Mouse (Mus musculus): ENCODE measurements around the gene Hoxc13. TPM values are rescaled to one million over a fixed set of nuclear protein-coding genes. Genes with fewer than 3 reads are reported as not detected.

Hoxc13 gene
- polyA plus RNA-seq, 1 experiment from 2014 or later: not detected

DNA sequence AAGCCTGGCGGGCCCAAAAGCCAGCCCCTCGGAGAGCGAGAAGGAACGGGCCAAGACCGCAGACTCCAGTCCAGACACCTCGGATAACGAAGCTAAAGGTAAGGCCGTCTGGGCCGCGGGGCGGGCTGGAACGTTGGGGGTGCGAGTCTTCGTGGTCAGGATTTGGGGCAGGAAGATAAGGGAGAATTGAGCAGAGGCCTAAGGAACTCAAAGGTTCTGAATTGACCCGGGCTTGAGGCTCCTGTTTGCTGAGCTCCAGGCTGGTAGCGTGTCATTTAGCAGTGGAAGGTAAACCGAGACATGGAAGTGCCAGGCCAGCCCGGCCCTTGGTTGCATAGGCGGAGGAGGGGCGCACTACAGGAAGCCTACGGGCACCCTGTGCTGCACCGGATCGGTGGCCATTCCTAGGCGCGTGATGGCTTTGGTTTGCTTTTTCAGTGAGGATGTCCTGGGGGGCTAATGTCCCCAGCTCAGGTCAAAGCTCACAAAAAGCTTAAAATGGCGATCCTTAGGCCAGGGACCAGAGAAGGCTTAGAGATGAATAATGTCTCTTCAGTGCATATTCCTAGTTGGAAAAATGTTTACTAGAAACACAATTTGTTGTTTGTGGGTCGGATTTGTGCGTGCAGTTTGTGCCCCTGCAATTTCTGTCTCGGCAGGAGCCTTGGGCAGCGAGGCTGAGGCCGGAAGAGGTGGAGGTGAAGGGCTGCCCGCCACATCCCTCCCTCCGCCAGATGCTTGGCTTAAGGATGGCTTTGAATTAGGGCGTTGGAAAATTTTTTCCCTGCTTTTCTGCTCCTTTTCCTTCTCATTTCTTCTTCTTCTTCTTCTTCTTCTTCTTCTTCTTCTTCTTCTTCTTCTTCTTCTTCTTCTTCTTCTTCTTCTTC is 46.9 kb downstream of the Hoxc13 start:
- peaks cover 95% of the 10 kb centered on the region for H3K27me3 ChIP-seq (replicated peaks; ENCODE audit: control insufficient read depth, insufficient read depth, low read length)
- WGBS: 2% methylated on average over 34 of the region's 34 CpGs
- H3K4me1 ChIP-seq (replicated peaks; ENCODE audit: control insufficient read depth, insufficient read depth, low read length): no peaks in the 10 kb centered on the region; the same call in 1 of the 2 replicates
- H3K9ac ChIP-seq (replicated peaks; ENCODE audit: low read depth, low read length): no peak overlapping the region
- no peak overlapping the region for H3K4me2 ChIP-seq (ENCODE audit: low read length)
- no peak overlapping the region for H3K27ac ChIP-seq (ENCODE audit: low read length)
- H3K9me3 ChIP-seq (ENCODE audit: control insufficient read depth, low read length): no peaks in the 10 kb centered on the region
- no peak for ATAC-seq
- no peak overlapping the region for H3K4me3 ChIP-seq (replicated peaks; ENCODE audit: low read length)
- H3K36me3 ChIP-seq (ENCODE audit: control insufficient read depth, insufficient read depth): no peaks in the 10 kb centered on the region

DNA sequence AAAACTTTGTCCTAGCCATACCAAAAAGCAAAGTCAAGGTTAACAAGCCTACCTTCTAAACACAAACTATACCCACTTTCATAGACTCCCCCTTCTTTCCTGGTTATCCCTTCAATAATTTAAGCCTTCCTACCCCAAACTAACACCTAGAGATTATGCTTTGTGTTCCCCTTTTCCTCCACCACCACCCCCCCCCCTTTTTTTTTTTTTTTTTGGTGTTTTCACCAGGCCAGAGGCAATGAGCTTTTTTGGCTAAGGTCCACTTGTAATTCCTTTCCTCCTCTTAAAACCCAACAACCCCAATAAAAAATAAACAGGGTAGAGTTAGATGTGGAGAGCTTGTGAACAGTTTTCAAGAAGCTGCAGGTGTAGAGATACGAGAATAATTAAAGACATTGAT is 48.4 kb downstream of the Hoxc13 start:
- Histone ChIP-seq H3K27ac (ENCODE audit: low read length) (no peak overlapping the region), H3K27me3 (replicated peaks; ENCODE audit: control insufficient read depth, insufficient read depth, low read length) (peaks cover 96% of the 10 kb centered on the region), H3K9ac (replicated peaks; ENCODE audit: low read depth, low read length) (no peak overlapping the region), H3K4me1 (replicated peaks; ENCODE audit: control insufficient read depth, insufficient read depth, low read length) (no peaks in the 10 kb centered on the region; the same call in 1 of the 2 replicates), H3K4me3 (replicated peaks; ENCODE audit: low read length) (no peak overlapping the region), H3K4me2 (ENCODE audit: low read length) (no peak overlapping the region), H3K9me3 (ENCODE audit: control insufficient read depth, low read length) (no peaks in the 10 kb centered on the region), H3K36me3 (ENCODE audit: control insufficient read depth, insufficient read depth) (no peaks in the 10 kb centered on the region)
- 25% methylated on average over 1 of the region's 1 CpGs for WGBS
- ATAC-seq: no peak

- H3K27me3 ChIP-seq (replicated peaks; ENCODE audit: control insufficient read depth, insufficient read depth, low read length): peaks cover 94% of the 10 kb centered on the region
- no peaks in the 10 kb centered on the region; the same call in 1 of the 2 replicates for H3K4me1 ChIP-seq (replicated peaks; ENCODE audit: control insufficient read depth, insufficient read depth, low read length)
- ATAC-seq: no peak
Measured at GRCm38 (mm10) chr15:102970740-102971139, 49.8 kb downstream of the Hoxc13 start.

GRCm38 (mm10) chr15:102972254-102972653 is 51.4 kb downstream of the Hoxc13 start:
- Histone ChIP-seq H3K4me3 (replicated peaks; ENCODE audit: low read length) (no peak overlapping the region), H3K9ac (replicated peaks; ENCODE audit: low read depth, low read length) (no peak overlapping the region), H3K4me2 (ENCODE audit: low read length) (no peak overlapping the region), H3K9me3 (ENCODE audit: control insufficient read depth, low read length) (no peaks in the 10 kb centered on the region), H3K27me3 (replicated peaks; ENCODE audit: control insufficient read depth, insufficient read depth, low read length) (peaks cover 88% of the 10 kb centered on the region), H3K27ac (ENCODE audit: low read length) (no peak overlapping the region), H3K4me1 (replicated peaks; ENCODE audit: control insufficient read depth, insufficient read depth, low read length) (no peaks in the 10 kb centered on the region), H3K36me3 (ENCODE audit: control insufficient read depth, insufficient read depth) (no peaks in the 10 kb centered on the region)
- ATAC-seq: no peak
- under 1% methylated on average over 21 of the region's 21 CpGs for WGBS

More at GRCm38 (mm10) chr15:102970740-102971139, 49.8 kb downstream of the Hoxc13 start:
- WGBS: 1% methylated on average over 12 of the region's 12 CpGs
- H3K4me2 ChIP-seq (ENCODE audit: low read length): no peak overlapping the region
- H3K9ac ChIP-seq (replicated peaks; ENCODE audit: low read depth, low read length): no peak overlapping the region
- no peaks in the 10 kb centered on the region for H3K9me3 ChIP-seq (ENCODE audit: control insufficient read depth, low read length)
- H3K36me3 ChIP-seq (ENCODE audit: control insufficient read depth, insufficient read depth): no peaks in the 10 kb centered on the region
- H3K4me3 ChIP-seq (replicated peaks; ENCODE audit: low read length): no peak overlapping the region
- no peak overlapping the region for H3K27ac ChIP-seq (ENCODE audit: low read length)

DNA sequence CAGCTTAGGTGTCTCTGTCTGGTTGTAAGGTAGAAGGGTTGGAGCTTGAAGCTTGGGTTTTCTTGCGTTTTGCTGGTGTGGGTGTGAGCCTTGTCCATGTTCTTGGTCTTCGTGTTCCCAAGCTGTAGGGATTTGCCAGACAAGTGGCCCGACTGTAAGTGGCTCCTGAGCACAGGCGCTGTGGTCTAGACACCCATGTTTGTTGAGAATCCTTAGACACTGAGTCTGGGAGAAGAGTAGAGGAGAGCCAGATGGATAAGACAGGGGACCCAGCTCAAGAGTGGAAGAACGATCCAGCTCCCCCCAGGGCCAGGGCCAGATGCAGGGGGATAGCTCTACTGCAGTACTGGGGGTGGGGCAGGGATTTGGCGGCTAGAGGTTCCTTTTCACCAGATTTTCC is 51.9 kb downstream of the Hoxc13 start:
- Histone ChIP-seq H3K4me2 (ENCODE audit: low read length) (no peak overlapping the region), H3K4me1 (replicated peaks; ENCODE audit: control insufficient read depth, insufficient read depth, low read length) (no peaks in the 10 kb centered on the region), H3K27ac (ENCODE audit: low read length) (no peak overlapping the region), H3K9ac (replicated peaks; ENCODE audit: low read depth, low read length) (no peak overlapping the region), H3K27me3 (replicated peaks; ENCODE audit: control insufficient read depth, insufficient read depth, low read length) (peaks cover 88% of the 10 kb centered on the region), H3K36me3 (ENCODE audit: control insufficient read depth, insufficient read depth) (no peaks in the 10 kb centered on the region), H3K4me3 (replicated peaks; ENCODE audit: low read length) (no peak overlapping the region), H3K9me3 (ENCODE audit: control insufficient read depth, low read length) (no peaks in the 10 kb centered on the region)
- ATAC-seq: no peak
- 1% methylated on average over 6 of the region's 6 CpGs for WGBS

DNA sequence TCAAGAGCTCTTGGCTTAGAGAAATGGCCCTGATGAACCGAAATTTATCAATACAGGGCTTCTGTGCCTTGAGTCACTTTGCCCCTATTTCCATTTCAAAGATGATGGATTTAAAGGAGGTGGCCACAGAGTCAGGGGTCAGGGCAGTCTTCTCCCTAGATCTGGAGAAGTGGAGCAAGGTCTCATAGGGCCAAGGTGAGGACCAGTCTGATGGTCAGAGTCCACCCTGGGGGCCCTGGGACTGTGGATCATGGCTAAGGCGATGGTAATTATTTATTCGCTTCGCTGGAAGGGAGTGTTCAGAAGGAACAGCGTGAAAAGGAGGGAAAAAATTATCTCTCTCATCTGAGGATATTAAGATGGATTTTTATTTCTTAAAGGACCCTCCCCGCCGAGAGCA is 54.1 kb downstream of the Hoxc13 start:
- no peak overlapping the region for H3K27ac ChIP-seq (ENCODE audit: low read length)
- H3K9ac ChIP-seq (replicated peaks; ENCODE audit: low read depth, low read length): no peak overlapping the region
- peaks cover 90% of the 10 kb centered on the region for H3K27me3 ChIP-seq (replicated peaks; ENCODE audit: control insufficient read depth, insufficient read depth, low read length)
- no peak overlapping the region for H3K4me3 ChIP-seq (replicated peaks; ENCODE audit: low read length)
- H3K4me1 ChIP-seq (replicated peaks; ENCODE audit: control insufficient read depth, insufficient read depth, low read length): no peaks in the 10 kb centered on the region
- H3K9me3 ChIP-seq (ENCODE audit: control insufficient read depth, low read length): no peaks in the 10 kb centered on the region
- ATAC-seq: no peak
- no peak overlapping the region for H3K4me2 ChIP-seq (ENCODE audit: low read length)
- 5% methylated on average over 7 of the region's 7 CpGs for WGBS
- no peaks in the 10 kb centered on the region for H3K36me3 ChIP-seq (ENCODE audit: control insufficient read depth, insufficient read depth)

- H3K27me3 ChIP-seq (replicated peaks; ENCODE audit: control insufficient read depth, insufficient read depth, low read length): peaks cover 90% of the 10 kb centered on the region
- no peak overlapping the region for H3K4me2 ChIP-seq (ENCODE audit: low read length)
- H3K27ac ChIP-seq (ENCODE audit: low read length): no peak overlapping the region
- no peak overlapping the region for H3K9ac ChIP-seq (replicated peaks; ENCODE audit: low read depth, low read length)
- no peaks in the 10 kb centered on the region for H3K4me1 ChIP-seq (replicated peaks; ENCODE audit: control insufficient read depth, insufficient read depth, low read length)
- ATAC-seq: no peak
- H3K9me3 ChIP-seq (ENCODE audit: control insufficient read depth, low read length): no peaks in the 10 kb centered on the region
- no peaks in the 10 kb centered on the region for H3K36me3 ChIP-seq (ENCODE audit: control insufficient read depth, insufficient read depth)
- under 1% methylated on average over 21 of the region's 21 CpGs for WGBS
- H3K4me3 ChIP-seq (replicated peaks; ENCODE audit: low read length): no peak overlapping the region
Measured at GRCm38 (mm10) chr15:102975688-102976111, 54.8 kb downstream of the Hoxc13 start.

DNA sequence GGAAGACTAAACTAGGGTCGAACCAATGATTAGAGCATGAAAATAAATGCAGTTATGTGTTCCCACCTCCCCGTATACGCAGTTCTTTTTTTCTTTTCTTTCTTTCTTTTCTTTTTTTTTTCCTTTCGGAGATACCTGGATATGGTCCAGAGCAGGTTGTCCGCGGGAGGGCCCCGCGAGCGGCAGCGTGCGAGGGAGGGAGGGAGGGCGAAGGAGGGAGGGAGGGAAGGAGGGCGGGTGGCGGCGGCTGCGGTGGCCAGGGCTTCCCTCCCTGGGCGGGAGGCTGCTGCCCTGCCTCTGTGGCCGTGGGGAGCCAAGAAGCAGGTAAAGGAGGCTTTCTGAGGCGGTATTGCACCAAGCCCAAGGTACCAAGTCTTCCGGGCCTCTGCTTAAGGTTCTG is 55.3 kb downstream of the Hoxc13 start, which contains the start of gene Hoxc9:
Gene Hoxc9 (plus strand): TSS at position 269 of the 400 bp plus-strand sequence.
- no peak within 1 kb of the TSS for H3K4me3 ChIP-seq (replicated peaks; ENCODE audit: low read length)
- H3K27me3 ChIP-seq (replicated peaks; ENCODE audit: control insufficient read depth, insufficient read depth, low read length): peaks cover 89% of the 10 kb centered on the region
- no peak within 1 kb of the TSS for H3K4me2 ChIP-seq (ENCODE audit: low read length)
- H3K4me1 ChIP-seq (replicated peaks; ENCODE audit: control insufficient read depth, insufficient read depth, low read length): no peaks in the 10 kb centered on the region
- H3K9me3 ChIP-seq (ENCODE audit: control insufficient read depth, low read length): no peaks in the 10 kb centered on the region
- H3K9ac ChIP-seq (replicated peaks; ENCODE audit: low read depth, low read length): no peak within 1 kb of the TSS
- no peaks in the 10 kb centered on the region for H3K36me3 ChIP-seq (ENCODE audit: control insufficient read depth, insufficient read depth)
- WGBS: 2% methylated on average over 12 of the region's 20 CpGs
- no peak within 1 kb of the TSS for H3K27ac ChIP-seq (ENCODE audit: low read length)
- no peak for ATAC-seq

- H3K4me3 ChIP-seq (replicated peaks; ENCODE audit: low read length): no peak overlapping the region
- WGBS: under 1% methylated on average over 37 of the region's 37 CpGs
- H3K36me3 ChIP-seq (ENCODE audit: control insufficient read depth, insufficient read depth): no peaks in the 10 kb centered on the region
- ATAC-seq: no peak
- no peak overlapping the region for H3K9ac ChIP-seq (replicated peaks; ENCODE audit: low read depth, low read length)
- H3K27me3 ChIP-seq (replicated peaks; ENCODE audit: control insufficient read depth, insufficient read depth, low read length): peaks cover 88% of the 10 kb centered on the region
- H3K4me2 ChIP-seq (ENCODE audit: low read length): no peak overlapping the region
- no peak overlapping the region for H3K27ac ChIP-seq (ENCODE audit: low read length)
- H3K9me3 ChIP-seq (ENCODE audit: control insufficient read depth, low read length): no peaks in the 10 kb centered on the region
- H3K4me1 ChIP-seq (replicated peaks; ENCODE audit: control insufficient read depth, insufficient read depth, low read length): peaks cover 3% of the 10 kb centered on the region
Measured at GRCm38 (mm10) chr15:102976631-102977422, 55.9 kb downstream of the Hoxc13 start.
